In the genomic region with DNA sequence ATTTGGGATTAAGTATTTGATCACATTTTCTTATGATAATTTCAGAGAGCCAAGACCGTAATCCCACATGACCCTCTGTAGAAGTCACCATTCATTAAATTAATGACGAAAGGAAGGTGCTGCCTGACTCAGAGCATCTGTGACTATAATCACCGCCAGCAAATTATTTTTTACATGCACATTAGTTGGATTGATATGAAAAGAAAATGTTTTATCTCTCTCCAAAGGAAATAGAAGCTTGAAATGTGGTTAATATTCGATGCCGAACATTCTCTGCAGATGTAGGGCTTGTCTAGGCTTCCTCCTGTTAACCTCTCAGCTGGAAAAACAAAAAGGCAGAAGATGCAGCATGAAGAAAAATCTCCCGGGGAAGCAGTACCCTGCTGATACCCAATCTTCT, we compare ENCODE assay signal across 12 mouse cellular contexts. TPM values are rescaled to one million over a fixed set of nuclear protein-coding genes. Genes with fewer than 3 reads are reported as not detected.
A peak's percentile ranks its signal among the peaks of the same experiment; 100 is the strongest.
DNase-seq lines count a peak whose midpoint lies in the region; ATAC-seq and TF ChIP-seq lines count a peak whose summit lies in the region.
"Had no signal": no experiment of that assay in that cellular context is flagged by ENCODE, and none has a peak within 500 bp of the region (broad histone marks: within the 10 kb centered on the region; RNA-seq: fewer than 3 reads in every experiment).

No protein-coding gene starts in this region.

- peaks cover 4% of the 10 kb centered on the region; the same call in 1 of the 2 replicates for H3K9me3 ChIP-seq in forebrain, embryonic 14.5 days (replicated peaks; ENCODE audit: control insufficient read depth, low read length)
- peaks cover 6% of the 10 kb centered on the region; the same call in 1 of the 2 replicates for H3K9me3 ChIP-seq in forebrain, embryonic 13.5 days (replicated peaks)
- peaks cover 5% of the 10 kb centered on the region; the same call in 1 of the 2 replicates for H3K9me3 ChIP-seq in liver, embryonic 13.5 days (replicated peaks)
- H3K9me3 ChIP-seq in hindbrain, embryonic 12.5 days (replicated peaks) = no peaks in the 10 kb centered on the region
- H3K9me3 ChIP-seq: embryonic facial prominence, embryonic 12.5 days had no signal

- H3K4me3 ChIP-seq in forebrain, embryonic 14.5 days (ENCODE audit: low read depth, low read length) = no peak overlapping the region
- H3K4me3 ChIP-seq in forebrain, embryonic 13.5 days = no peak overlapping the region
- no peak overlapping the region for H3K4me3 ChIP-seq in liver, embryonic 13.5 days (replicated peaks)
- no peak overlapping the region for H3K4me3 ChIP-seq in hindbrain, embryonic 12.5 days
- no peak overlapping the region for H3K4me3 ChIP-seq in myocyte
- H3K4me3 ChIP-seq: embryonic facial prominence, embryonic 12.5 days had no signal

- ATAC-seq in forebrain, embryonic 14.5 days = no peak
- ATAC-seq in forebrain, embryonic 13.5 days = no peak
- ATAC-seq in liver, embryonic 13.5 days (ENCODE audit: low read depth) = no peak
- no peak; the same call in 1 of the 2 replicates for ATAC-seq in hindbrain, embryonic 12.5 days (ENCODE audit: low FRiP score)
- ATAC-seq in monocyte, adult 5-6 weeks (replicated peaks; ENCODE audit: insufficient number of reproducible peaks, low FRiP score, low TSS enrichment, poor library complexity, severe bottlenecking) = no peak

- H3K9ac ChIP-seq in forebrain, embryonic 14.5 days (ENCODE audit: low read length) = 0 out of 2 replicates have a peak overlapping the region, but pooled peaks have one; percentile 21
- H3K9ac ChIP-seq in forebrain, embryonic 13.5 days = no peak overlapping the region
- H3K9ac ChIP-seq in liver, embryonic 13.5 days = no peak overlapping the region
- H3K9ac ChIP-seq in hindbrain, embryonic 12.5 days = no peak overlapping the region
- H3K9ac ChIP-seq: embryonic facial prominence, embryonic 12.5 days had no signal

- WGBS in forebrain, embryonic 14.5 days = 63% methylated on average over 6 of the region's 6 CpGs
- WGBS in forebrain, embryonic 13.5 days = 58% methylated on average over 6 of the region's 6 CpGs
- 62% methylated on average over 6 of the region's 6 CpGs for WGBS in liver, embryonic 13.5 days (ENCODE audit: insufficient replicate concordance)
- 53% methylated on average over 6 of the region's 6 CpGs for WGBS in hindbrain, embryonic 12.5 days

- no peaks in the 10 kb centered on the region for H3K36me3 ChIP-seq in forebrain, embryonic 14.5 days (ENCODE audit: control insufficient read depth, insufficient read depth, low read length)
- H3K36me3 ChIP-seq in forebrain, embryonic 13.5 days (ENCODE audit: poor library complexity, severe bottlenecking) = no peaks in the 10 kb centered on the region
- no peaks in the 10 kb centered on the region; the same call in 1 of the 2 replicates for H3K36me3 ChIP-seq in liver, embryonic 13.5 days
- no peaks in the 10 kb centered on the region for H3K36me3 ChIP-seq in hindbrain, embryonic 12.5 days
- H3K36me3 ChIP-seq in myocyte (ENCODE audit: control insufficient read depth, insufficient read depth) = no peaks in the 10 kb centered on the region
- H3K36me3 ChIP-seq: embryonic facial prominence, embryonic 12.5 days had no signal

- H3K27ac ChIP-seq in forebrain, embryonic 14.5 days (ENCODE audit: low read depth, low read length) = peak overlapping the region; percentile 30; the same call in 1 of the 2 replicates
- H3K27ac ChIP-seq in forebrain, embryonic 13.5 days = no peak overlapping the region
- 0 out of 2 replicates have a peak overlapping the region, but pooled peaks have one; percentile 32 for H3K27ac ChIP-seq in liver, embryonic 13.5 days
- H3K27ac ChIP-seq in hindbrain, embryonic 12.5 days = peak overlapping the region; percentile 36; the same call in 1 of the 2 replicates
- H3K27ac ChIP-seq: embryonic facial prominence, embryonic 12.5 days; kidney, postnatal 0 days had no signal

- H3K79me2 ChIP-seq in myocyte (ENCODE audit: control insufficient read depth, insufficient read depth) = no peaks in the 10 kb centered on the region

- no peak for DNase-seq in forebrain, embryonic 14.5 days (ENCODE audit: low spot score)
- no peak for DNase-seq in liver, embryonic 13.5 days
- DNase-seq in liver = no peak
- DNase-seq in embryo, embryonic 10.5 days (ENCODE audit: low spot score) = no peak
- DNase-seq: cerebellum, adult 11-12 months; thymus, adult 18-20 months had no signal

- H3K4me2 ChIP-seq in forebrain, embryonic 14.5 days (ENCODE audit: low read length) = no peak overlapping the region
- no peak overlapping the region for H3K4me2 ChIP-seq in forebrain, embryonic 13.5 days
- H3K4me2 ChIP-seq in liver, embryonic 13.5 days = no peak overlapping the region
- H3K4me2 ChIP-seq in hindbrain, embryonic 12.5 days (replicated peaks) = no peak overlapping the region
- H3K4me2 ChIP-seq in myocyte (ENCODE audit: low read depth) = peak overlapping the region; percentile 61
- H3K4me2 ChIP-seq: embryonic facial prominence, embryonic 12.5 days had no signal

- TF ChIP-seq POLR2A in myocyte (IDR thresholded peaks at IDR 0.05; ENCODE audit: insufficient read length, low read depth) = no peak

- peaks cover 12% of the 10 kb centered on the region; the same call in 1 of the 2 replicates for H3K27me3 ChIP-seq in forebrain, embryonic 14.5 days (replicated peaks; ENCODE audit: control insufficient read depth, insufficient read depth, low read length)
- H3K27me3 ChIP-seq in forebrain, embryonic 13.5 days = peaks cover 60% of the 10 kb centered on the region
- H3K27me3 ChIP-seq in liver, embryonic 13.5 days = 0 out of 2 replicates have a peak, but pooled peaks cover 3% of the 10 kb centered on the region
- no peaks in the 10 kb centered on the region for H3K27me3 ChIP-seq in hindbrain, embryonic 12.5 days
- no peaks in the 10 kb centered on the region for H3K27me3 ChIP-seq in myocyte (ENCODE audit: control insufficient read depth, insufficient read depth, insufficient read length)
- H3K27me3 ChIP-seq: embryonic facial prominence, embryonic 12.5 days had no signal

- H3K4me1 ChIP-seq in forebrain, embryonic 14.5 days (ENCODE audit: control insufficient read depth, insufficient read depth, low read length) = peaks cover 12% of the 10 kb centered on the region; the same call in 1 of the 2 replicates
- H3K4me1 ChIP-seq in forebrain, embryonic 13.5 days = peaks cover 10% of the 10 kb centered on the region
- peaks cover 58% of the 10 kb centered on the region for H3K4me1 ChIP-seq in liver, embryonic 13.5 days (replicated peaks)
- peaks cover 6% of the 10 kb centered on the region for H3K4me1 ChIP-seq in hindbrain, embryonic 12.5 days

- no peak overlapping the region for H3ac ChIP-seq in myocyte (ENCODE audit: control insufficient read depth, insufficient read length)

TF ChIP-seq in myocyte, 11 proteins besides CTCF, POLR2A, EP300 and RAD21:
- TF ChIP-seq MYOD1 (IDR thresholded peaks at IDR 0.05; ENCODE audit: control insufficient read depth in 1 of 3, insufficient read length in 2 of 3, low read depth in 2 of 3) = no peak
- no peak for TF ChIP-seq REST (IDR thresholded peaks at IDR 0.05; ENCODE audit: insufficient read depth, insufficient read length)
- no peak for TF ChIP-seq E2F4 (IDR thresholded peaks at IDR 0.05; ENCODE audit: insufficient read depth)
- no peak for TF ChIP-seq TCF3 (IDR thresholded peaks at IDR 0.05; ENCODE audit: insufficient read length, low read depth)
- TF ChIP-seq MAX (IDR thresholded peaks at IDR 0.05; ENCODE audit: low read depth) = no peak
- TF ChIP-seq USF1 (IDR thresholded peaks at IDR 0.05; ENCODE audit: low read depth) = no peak
- TF ChIP-seq CEBPB (IDR thresholded peaks at IDR 0.05; ENCODE audit: insufficient read depth, poor library complexity, severe bottlenecking) = no peak
- TF ChIP-seq SRF (IDR thresholded peaks at IDR 0.05; ENCODE audit: control insufficient read depth, insufficient read length, low read depth) = no peak
- no peak for TF ChIP-seq POLR2AphosphoS2 (IDR thresholded peaks at IDR 0.05; ENCODE audit: insufficient read length, low read depth)
- TF ChIP-seq TCF12 (IDR thresholded peaks at IDR 0.05; ENCODE audit: insufficient read depth, poor library complexity, severe bottlenecking) = no peak
- no peak for TF ChIP-seq MYOG (IDR thresholded peaks at IDR 0.05; ENCODE audit: control insufficient read depth in 1 of 3, insufficient read depth in 1 of 3, insufficient read length in 2 of 3, low read depth in 2 of 3)
TF ChIP-seq in myocyte: peak in this region for 0.

RNA-seq across cellular contexts. Expression of a gene that starts 54.2 kb away (rescaled TPM):
- polyA plus RNA-seq in forebrain, embryonic 14.5 days (2014; fragmentation: Nextera tagmentation; extraction: Ambion mirVana) = 1.3 and 1.4 TPM in 2 replicates
- polyA plus RNA-seq in forebrain, embryonic 13.5 days (2015; fragmentation: Nextera tagmentation; extraction: Ambion mirVana) = 1.2 and 1.6 TPM in 2 replicates
- 6.8 and 7.4 TPM in 2 replicates for polyA plus RNA-seq in liver, embryonic 13.5 days (2015; fragmentation: Nextera tagmentation; extraction: Ambion mirVana)
- 2.8 and 3.0 TPM in 2 replicates for polyA plus RNA-seq in hindbrain, embryonic 12.5 days (2016; fragmentation: Nextera tagmentation; extraction: Ambion mirVana)
- polyA plus RNA-seq in myocyte (2012; fragmentation: generic; extraction: Trizol) = 2.3 TPM
- 0.19 TPM in 1 of 3 replicates, not detected in the others for total RNA-seq in monocyte, adult 5-6 weeks (2017)

RNA-seq across cellular contexts. Expression of a gene that starts 55.4 kb away (rescaled TPM):
- 6.6 and 9.8 TPM in 2 replicates for polyA plus RNA-seq in forebrain, embryonic 14.5 days (2014; fragmentation: Nextera tagmentation; extraction: Ambion mirVana)
- polyA plus RNA-seq in forebrain, embryonic 13.5 days (2015; fragmentation: Nextera tagmentation; extraction: Ambion mirVana) = 6.9 and 8.0 TPM in 2 replicates
- 3.4 and 5.5 TPM in 2 replicates for polyA plus RNA-seq in liver, embryonic 13.5 days (2015; fragmentation: Nextera tagmentation; extraction: Ambion mirVana)
- polyA plus RNA-seq in hindbrain, embryonic 12.5 days (2016; fragmentation: Nextera tagmentation; extraction: Ambion mirVana) = 15.6 and 16.3 TPM in 2 replicates
- polyA plus RNA-seq in myocyte (2012; fragmentation: generic; extraction: Trizol) = 7.6 TPM
- 17.1 to 24.3 TPM (median 21.7 TPM) in 3 replicates for total RNA-seq in monocyte, adult 5-6 weeks (2017)
